Mouse (Mus musculus) neural tube, embryonic 10.5 days (tissue): ENCODE measurements at regions not wholly inside any gene's neighbourhood (a gene's known extent, or its start where the extent isn't known, plus 50 kb on each side); places are given as distances from the start of the nearest gene placed in this dataset.

Experiments used
- DNase-seq: peaks from one replicate; pipeline ENCODE4 v3.0.0-alpha.2; 2017; ENCODE audit warnings: low spot score; ENCODE audit errors: extremely low spot score

DNA sequence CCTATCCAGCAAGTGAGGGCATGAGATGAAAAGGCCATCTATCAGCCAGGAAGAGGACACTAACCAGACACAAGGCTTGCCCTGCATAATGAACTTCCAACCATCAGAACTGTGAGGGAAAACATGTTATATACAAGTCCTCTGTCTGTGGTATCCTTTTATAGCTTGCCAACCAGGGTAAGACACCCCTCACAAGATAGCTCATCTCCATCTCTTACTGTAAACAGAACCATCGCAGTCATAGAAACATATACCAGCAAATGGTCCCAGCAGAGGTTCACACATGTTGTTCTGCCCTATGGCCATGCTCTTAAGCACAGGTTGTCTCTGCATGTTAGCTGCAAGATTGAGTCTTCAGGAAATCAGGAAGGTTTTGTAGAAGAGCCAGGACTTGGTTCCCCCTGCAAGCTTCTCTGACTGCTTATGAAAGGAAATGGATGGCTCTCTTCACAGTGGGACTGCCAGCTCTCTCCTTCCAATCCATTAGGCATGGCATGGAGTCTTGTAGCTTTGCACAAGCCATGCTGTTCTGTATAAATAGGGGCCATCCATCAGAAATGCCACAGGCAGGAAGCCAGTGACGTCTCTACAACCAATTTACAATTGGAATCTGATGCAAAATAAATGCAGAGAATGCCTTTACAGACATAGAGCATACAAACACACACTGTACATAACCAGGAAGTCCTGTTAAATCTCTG, 1514.0 kb upstream of the Lrrc6 start:
- DNase-seq: no peak

GRCm38 (mm10) chr15:68011162-68011561, 1510.5 kb upstream of the Lrrc6 start:
- no peak for DNase-seq

DNA sequence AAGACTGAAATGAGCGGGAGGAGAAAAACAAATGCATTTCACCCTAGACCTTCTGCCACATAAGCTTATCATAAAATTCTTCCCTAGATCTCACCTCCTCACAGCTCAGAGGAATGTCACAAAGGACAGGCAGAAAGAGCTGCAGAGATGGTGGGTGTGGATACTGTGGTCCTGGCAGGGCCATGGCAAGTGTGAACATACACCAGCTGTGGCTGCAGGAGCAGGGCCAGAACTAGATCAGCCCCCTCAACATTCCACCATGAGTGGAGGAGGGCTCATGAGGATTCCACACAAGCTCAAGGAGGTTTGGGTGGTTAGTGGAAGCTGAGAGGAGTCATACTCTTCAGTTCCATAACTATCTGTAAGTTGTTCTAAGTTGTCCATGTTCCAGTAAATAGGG, 1509.5 kb upstream of the Lrrc6 start:
- no peak for DNase-seq

DNA sequence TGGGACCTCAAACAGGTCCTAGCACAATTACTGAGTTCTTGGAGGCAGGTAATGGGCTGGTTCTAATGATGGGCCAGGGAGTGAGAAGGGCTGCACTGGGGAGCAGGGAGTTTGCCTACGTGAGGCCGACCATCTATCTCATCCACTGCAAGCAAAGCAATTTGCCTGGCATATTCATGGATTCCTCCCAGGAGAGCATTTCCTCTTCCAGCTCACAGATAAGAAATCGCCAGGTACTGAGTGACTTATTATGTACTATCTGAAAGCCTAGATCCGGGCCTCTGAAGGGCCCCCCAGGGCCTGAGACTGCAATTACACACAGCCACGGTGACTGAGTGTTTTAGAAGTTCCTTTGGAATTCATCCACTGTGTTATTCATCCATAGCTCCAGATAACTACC, 1504.1 kb upstream of the Lrrc6 start:
- DNase-seq: no peak

DNA sequence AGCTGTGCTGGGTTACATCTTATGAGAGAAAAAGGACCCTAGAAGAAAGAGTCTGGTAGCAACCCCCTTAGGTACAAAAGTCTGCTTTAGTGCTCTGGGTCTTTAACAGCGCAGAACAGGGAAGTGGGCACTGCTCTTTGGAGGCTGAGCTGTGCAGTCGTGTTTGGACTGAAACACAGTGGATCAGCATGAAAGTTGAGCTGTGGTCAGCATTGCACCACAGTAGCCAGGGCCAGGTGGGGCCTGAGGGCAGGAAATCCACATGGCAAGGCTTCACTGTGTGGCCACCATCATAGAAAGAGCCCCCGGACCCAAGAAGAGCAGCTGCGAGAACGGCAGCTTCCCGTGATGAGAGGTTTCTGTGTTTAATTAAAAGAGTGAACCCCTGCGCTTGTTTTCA, 1495.8 kb upstream of the Lrrc6 start:
- no peak for DNase-seq

- no peak for DNase-seq
Measured at GRCm38 (mm10) chr15:67989428-67990272, 1488.9 kb upstream of the Lrrc6 start.

DNA sequence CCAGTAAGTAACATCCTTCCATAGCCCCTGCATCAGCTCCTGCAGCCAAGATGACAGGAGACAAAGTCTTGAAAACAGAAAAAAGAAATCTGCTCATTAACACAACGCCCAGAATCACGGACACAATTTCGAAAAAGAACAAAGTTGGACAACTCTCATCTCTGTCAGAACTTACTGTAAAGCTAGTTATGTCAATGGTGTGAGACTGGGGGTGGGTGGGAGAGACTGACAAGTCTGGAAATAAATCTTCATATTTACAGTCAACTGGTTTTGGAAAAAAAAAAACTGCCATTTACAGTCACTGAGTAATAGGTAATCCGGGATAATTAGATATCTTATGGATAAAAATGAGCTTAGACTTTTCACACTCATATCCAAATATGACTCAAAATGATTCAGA, 1487.2 kb upstream of the Lrrc6 start:
- no peak for DNase-seq

DNA sequence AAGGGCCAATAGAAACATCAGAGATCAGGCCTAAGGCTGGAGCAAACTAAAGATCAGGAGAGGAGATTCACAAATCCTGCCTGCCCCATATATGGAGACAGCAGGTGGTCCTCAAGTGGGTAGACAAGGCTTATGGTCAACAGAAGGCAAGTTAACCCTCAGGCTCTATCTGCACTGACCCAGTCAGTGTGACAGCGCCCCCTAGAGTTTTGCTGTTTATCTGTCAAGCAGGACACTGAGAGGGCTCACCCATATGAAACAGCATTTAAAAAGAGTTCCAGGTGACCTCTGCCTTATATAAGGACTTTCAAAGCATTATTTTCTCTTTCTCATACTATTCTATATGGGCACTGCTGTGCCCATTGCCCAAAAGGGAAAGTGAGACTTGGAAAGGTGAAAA, 1482.5 kb upstream of the Lrrc6 start:
- no peak for DNase-seq

DNA sequence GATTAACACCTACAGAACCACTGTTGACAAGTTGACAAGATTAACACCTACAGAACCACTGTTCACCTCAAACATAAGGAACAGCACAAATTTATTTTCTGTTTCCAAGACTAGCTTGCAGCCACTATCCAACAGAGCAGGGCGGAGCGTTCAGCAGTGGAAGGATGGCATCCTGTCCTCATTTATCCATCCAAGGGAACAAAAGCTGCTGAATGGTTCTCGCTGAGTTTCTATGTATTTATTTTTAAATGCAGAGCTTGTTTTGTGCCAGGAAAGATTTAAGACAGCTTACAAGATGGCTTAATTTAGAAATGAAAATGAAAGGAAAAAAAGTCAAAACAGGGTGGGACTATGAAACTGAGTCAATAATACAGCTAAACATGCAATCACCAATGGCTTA, 1481.2 kb upstream of the Lrrc6 start:
- no peak for DNase-seq

GRCm38 (mm10) chr15:67979451-67979850, 1478.7 kb upstream of the Lrrc6 start:
- DNase-seq: no peak

DNA sequence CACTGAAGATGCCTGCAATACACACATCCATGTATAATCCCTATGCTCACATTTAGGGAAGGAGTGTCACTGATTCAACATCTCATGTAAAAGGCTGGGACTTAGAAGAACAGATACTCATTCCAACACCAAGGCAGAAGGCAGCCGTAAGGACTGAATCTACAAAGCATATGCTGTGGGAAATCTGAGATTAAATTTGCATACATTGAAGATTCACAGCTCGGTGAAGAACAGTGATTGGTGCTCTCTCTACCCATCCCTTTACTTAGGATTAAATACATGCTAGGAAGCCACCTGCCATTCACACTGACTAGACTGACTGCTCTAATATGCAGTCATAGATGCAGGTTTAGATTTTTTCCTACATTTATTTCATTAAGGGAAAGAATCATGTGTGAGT, 1476.5 kb upstream of the Lrrc6 start:
- no peak for DNase-seq

- DNase-seq: peak; percentile 31
Measured at GRCm38 (mm10) chr15:67971998-67972397, 1471.3 kb upstream of the Lrrc6 start.

GRCm38 (mm10) chr15:67954216-67954615, 1453.5 kb upstream of the Lrrc6 start:
- DNase-seq: no peak

GRCm38 (mm10) chr15:67950281-67951040, 1449.8 kb upstream of the Lrrc6 start:
- no peak for DNase-seq

DNA sequence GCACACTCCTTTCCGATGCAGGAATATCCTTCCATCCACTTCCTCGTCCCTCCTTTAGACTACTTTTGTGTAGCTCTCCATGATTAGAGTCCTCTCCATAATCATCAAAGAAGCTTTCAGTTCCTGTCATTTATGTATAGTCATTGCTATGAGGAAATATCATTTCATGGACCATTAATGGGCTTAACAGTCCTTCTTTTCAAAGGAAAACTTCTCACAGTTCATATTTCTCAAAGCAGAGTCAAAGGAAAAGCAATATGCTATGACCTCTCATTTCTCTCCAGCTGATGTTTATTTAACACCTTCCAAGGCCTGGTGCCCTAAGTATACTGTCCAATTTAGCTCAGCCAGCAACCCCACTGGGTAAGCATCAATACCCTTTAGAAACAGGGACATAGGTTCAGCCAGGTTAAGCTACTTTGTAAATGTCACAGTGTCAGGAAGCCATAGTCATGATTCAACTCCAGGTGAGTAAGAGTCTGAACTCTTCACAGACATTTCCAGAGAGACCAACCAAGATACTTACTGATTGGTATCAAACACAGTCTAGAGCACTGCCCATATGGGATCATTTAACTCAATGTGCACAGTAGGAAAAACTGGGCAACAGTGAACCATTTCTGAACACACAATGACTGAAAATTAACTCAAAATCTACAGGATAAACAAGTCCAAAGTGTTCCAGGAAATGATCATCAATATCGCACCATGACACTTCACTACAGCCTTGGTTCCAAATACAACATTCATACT, 1443.8 kb upstream of the Lrrc6 start:
- no peak for DNase-seq

DNA sequence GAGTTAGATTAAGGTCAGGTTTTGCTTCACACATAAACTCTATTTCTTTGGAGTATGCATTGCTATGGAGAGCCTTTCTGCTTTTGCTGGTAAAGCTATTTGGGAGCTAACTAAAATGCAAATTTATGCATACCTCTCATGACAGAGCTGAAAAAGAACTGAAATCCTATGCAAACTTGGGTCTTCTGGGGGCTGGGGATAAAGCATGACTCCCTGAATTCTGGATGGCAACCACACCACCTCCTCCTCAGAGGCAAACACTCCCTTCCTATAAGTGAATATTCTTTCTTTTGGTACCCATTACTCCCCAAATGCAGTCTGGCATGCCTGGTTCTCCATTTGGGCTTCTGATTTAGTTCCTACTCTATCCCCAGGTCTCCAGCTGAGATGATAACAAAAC, 1442.3 kb upstream of the Lrrc6 start:
- no peak for DNase-seq

DNA sequence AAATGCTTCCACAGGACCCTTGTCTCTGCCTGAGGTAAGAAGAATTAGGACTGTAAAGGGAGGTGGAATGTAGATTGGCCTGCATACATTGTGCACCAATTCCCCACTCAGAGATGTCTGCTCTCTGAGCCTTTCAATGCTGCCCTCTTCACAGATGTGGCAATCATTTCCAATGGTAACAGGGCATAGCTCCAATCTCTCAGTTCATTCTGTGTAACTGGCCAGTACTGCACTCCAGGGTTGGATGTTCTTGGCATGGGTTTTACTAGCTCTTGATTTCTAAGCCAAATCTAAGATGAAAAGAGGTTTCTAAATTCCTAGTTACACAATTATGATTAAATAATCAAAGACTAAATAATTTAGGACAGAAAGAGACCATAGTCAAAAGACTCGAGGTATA, 1439.8 kb upstream of the Lrrc6 start:
- DNase-seq: no peak

DNA sequence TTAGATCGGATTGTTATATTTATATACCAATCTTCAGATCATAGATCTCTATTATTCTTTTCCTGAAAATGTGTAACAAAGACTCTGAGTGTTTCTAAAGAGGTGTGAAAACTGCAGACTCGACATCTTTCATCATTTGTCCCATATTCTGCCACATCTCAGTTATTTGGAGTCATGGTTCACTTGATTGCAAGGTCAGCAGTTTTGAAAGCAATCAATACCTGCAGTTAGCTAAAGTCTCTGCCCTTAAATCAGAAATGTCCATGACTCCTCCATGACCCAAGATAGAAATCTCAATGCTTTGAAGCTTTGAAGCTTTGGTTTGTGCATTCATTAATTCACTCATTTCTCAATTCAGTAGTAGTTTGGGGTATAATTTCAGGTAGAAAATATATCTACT, 1424.2 kb upstream of the Lrrc6 start:
- DNase-seq: no peak

GRCm38 (mm10) chr15:67907034-67907433, 1406.3 kb upstream of the Lrrc6 start:
- DNase-seq: no peak

- DNase-seq: no peak
Measured at GRCm38 (mm10) chr15:67905279-67905678, 1404.6 kb upstream of the Lrrc6 start.

GRCm38 (mm10) chr15:67904646-67905045, 1403.9 kb upstream of the Lrrc6 start:
- no peak for DNase-seq
